Mouse (Mus musculus): ENCODE data around the gene Olfr446.

Gene Olfr446

GRCm38 (mm10) chr6:42921077-42921476 lies at the start of gene Olfr446:
Olfr446 (plus strand) TSS chr6:42921377.
- DNase-seq, result no peak

GRCm38 (mm10) chr6:42876323-42876722 lies 44.9 kb upstream of the Olfr446 start:
- no peak for DNase-seq

- no peak for DNase-seq
Measured at GRCm38 (mm10) chr6:42890141-42890540, 31.0 kb upstream of the Olfr446 start, which contains the start of gene Olfr448. Olfr448 (plus strand) TSS chr6:42890441.

- no peak for DNase-seq
Measured at GRCm38 (mm10) chr6:42900345-42900744, 20.8 kb upstream of the Olfr446 start.

GRCm38 (mm10) chr6:42908578-42908977 lies 12.6 kb upstream of the Olfr446 start, which contains the start of gene Olfr447:
Olfr447 (plus strand) TSS chr6:42908878.
- DNase-seq, result no peak

GRCm38 (mm10) chr6:42948767-42949166 lies 27.6 kb downstream of the Olfr446 start, which contains the start of gene Olfr444:
Olfr444 (plus strand) TSS chr6:42949067.
- DNase-seq, result no peak

GRCm38 (mm10) chr6:42980377-42980776 lies 59.2 kb downstream of the Olfr446 start:
- DNase-seq, result no peak
